Comparison of ENCODE assay signal across 23 mouse cellular contexts in the genomic region with DNA sequence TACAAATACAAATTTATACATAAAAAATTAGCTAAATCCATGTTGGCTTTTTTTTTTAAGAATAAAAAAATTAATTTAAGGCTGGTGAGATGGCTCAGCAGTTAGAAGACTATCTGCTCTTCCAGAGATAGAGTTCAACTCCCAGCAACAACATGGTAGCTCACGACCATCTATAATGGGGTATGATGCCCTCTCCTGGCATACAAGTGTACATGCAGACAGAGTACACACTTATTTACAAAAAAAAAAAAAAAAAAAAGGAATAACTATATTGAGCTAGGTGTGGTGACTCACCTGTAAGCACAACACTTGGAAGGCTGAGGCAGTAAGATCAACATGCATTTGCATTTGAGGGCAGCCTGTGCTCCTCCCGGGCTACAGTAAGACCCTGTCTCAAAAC. TPM values are rescaled to one million over a fixed set of nuclear protein-coding genes. Genes with fewer than 3 reads are reported as not detected.
DNase-seq lines count a peak whose midpoint lies in the region; ATAC-seq and TF ChIP-seq lines count a peak whose summit lies in the region.
"Had no signal": no experiment of that assay in that cellular context is flagged by ENCODE, and none has a peak within 500 bp of the region (broad histone marks: within the 10 kb centered on the region; RNA-seq: fewer than 3 reads in every experiment).

No protein-coding gene starts in this region.

- no peak for ATAC-seq in hindbrain, postnatal 0 days
- no peak for ATAC-seq in hindbrain, embryonic 12.5 days (ENCODE audit: low FRiP score)
- no peak for ATAC-seq in liver, postnatal 0 days
- ATAC-seq in liver, embryonic 11.5 days (replicated peaks; ENCODE audit: low FRiP score), result no peak
- ATAC-seq in megakaryocyte progenitor cell, adult 5-6 weeks (replicated peaks; ENCODE audit: poor library complexity), result peak; percentile 66
- ATAC-seq in inflammation-experienced regulatory T-cells, adult 6 months, result no peak
- ATAC-seq: forebrain, embryonic 14.5 days; intestine, embryonic 15.5 days; midbrain, embryonic 15.5 days had no signal

- H3K27ac ChIP-seq in hindbrain, postnatal 0 days, result no peak overlapping the region
- H3K27ac ChIP-seq in hindbrain, embryonic 12.5 days, result no peak overlapping the region
- no peak overlapping the region for H3K27ac ChIP-seq in liver, postnatal 0 days (ENCODE audit: low read depth)
- H3K27ac ChIP-seq in liver, embryonic 11.5 days (ENCODE audit: low read depth, low read length), result no peak overlapping the region
- H3K27ac ChIP-seq: hindbrain, embryonic 13.5 days; intestine, embryonic 15.5 days; liver, embryonic 13.5 days; midbrain, embryonic 15.5 days; stomach, embryonic 15.5 days had no signal

- H3K4me1 ChIP-seq in hindbrain, postnatal 0 days (ENCODE audit: insufficient read depth, low read length), result no peaks in the 10 kb centered on the region
- H3K4me1 ChIP-seq in hindbrain, embryonic 12.5 days, result no peaks in the 10 kb centered on the region
- no peaks in the 10 kb centered on the region for H3K4me1 ChIP-seq in liver, postnatal 0 days (ENCODE audit: insufficient read depth)
- no peaks in the 10 kb centered on the region for H3K4me1 ChIP-seq in liver, embryonic 11.5 days (replicated peaks; ENCODE audit: control insufficient read depth, insufficient read depth, low read length)
- H3K4me1 ChIP-seq in E14TG2a.4 (replicated peaks; ENCODE audit: low read depth, low read length), result 0 out of 2 replicates have a peak, but pooled peaks cover 8% of the 10 kb centered on the region
- H3K4me1 ChIP-seq: heart, embryonic 12.5 days; hindbrain, embryonic 13.5 days; intestine, embryonic 15.5 days; liver, embryonic 13.5 days; midbrain, embryonic 15.5 days; stomach, embryonic 15.5 days had no signal

- no peak for TF ChIP-seq EP300 in liver, postnatal 0 days (IDR thresholded peaks at IDR 0.05; ENCODE audit: low read depth)

- no peak overlapping the region for H3K9ac ChIP-seq in hindbrain, postnatal 0 days (replicated peaks; ENCODE audit: low read length)
- H3K9ac ChIP-seq in hindbrain, embryonic 12.5 days, result no peak overlapping the region
- H3K9ac ChIP-seq in liver, postnatal 0 days (replicated peaks), result no peak overlapping the region
- H3K9ac ChIP-seq in liver, embryonic 11.5 days (ENCODE audit: low read depth, low read length), result no peak overlapping the region
- H3K9ac ChIP-seq: heart, embryonic 12.5 days; hindbrain, embryonic 13.5 days; intestine, embryonic 15.5 days; liver, embryonic 13.5 days; midbrain, embryonic 15.5 days; stomach, embryonic 15.5 days had no signal

- no peak overlapping the region for H3K4me2 ChIP-seq in hindbrain, postnatal 0 days (ENCODE audit: low read depth, low read length)
- H3K4me2 ChIP-seq in hindbrain, embryonic 12.5 days (replicated peaks), result no peak overlapping the region
- H3K4me2 ChIP-seq in liver, postnatal 0 days (ENCODE audit: low read depth, low read length), result no peak overlapping the region
- H3K4me2 ChIP-seq in liver, embryonic 11.5 days, result no peak overlapping the region
- H3K4me2 ChIP-seq: heart, embryonic 12.5 days; hindbrain, embryonic 13.5 days; intestine, embryonic 15.5 days; liver, embryonic 13.5 days; midbrain, embryonic 15.5 days; stomach, embryonic 15.5 days had no signal

- no peaks in the 10 kb centered on the region for H3K9me3 ChIP-seq in hindbrain, postnatal 0 days (ENCODE audit: low read length)
- H3K9me3 ChIP-seq in hindbrain, embryonic 12.5 days (replicated peaks), result no peaks in the 10 kb centered on the region
- H3K9me3 ChIP-seq in liver, postnatal 0 days (ENCODE audit: low read length), result no peaks in the 10 kb centered on the region
- no peaks in the 10 kb centered on the region for H3K9me3 ChIP-seq in liver, embryonic 11.5 days (ENCODE audit: control insufficient read depth, low read length)
- no peaks in the 10 kb centered on the region for H3K9me3 ChIP-seq in E14TG2a.4 (ENCODE audit: low read length)
- H3K9me3 ChIP-seq: G1E; heart, embryonic 12.5 days; hindbrain, embryonic 13.5 days; intestine, embryonic 15.5 days; liver, embryonic 13.5 days; midbrain, embryonic 15.5 days; stomach, embryonic 15.5 days had no signal

- H3K4me3 ChIP-seq in hindbrain, postnatal 0 days (ENCODE audit: low read length), result no peak overlapping the region
- no peak overlapping the region for H3K4me3 ChIP-seq in hindbrain, embryonic 12.5 days
- no peak overlapping the region for H3K4me3 ChIP-seq in liver, postnatal 0 days (ENCODE audit: low read depth, low read length)
- H3K4me3 ChIP-seq in liver, embryonic 11.5 days (ENCODE audit: low read depth, low read length), result no peak overlapping the region
- H3K4me3 ChIP-seq in E14TG2a.4 (replicated peaks; ENCODE audit: low read length), result no peak overlapping the region
- H3K4me3 ChIP-seq: erythroblast, embryonic 14.5 days; heart, embryonic 12.5 days; hindbrain, embryonic 13.5 days; intestine, embryonic 15.5 days; liver, embryonic 13.5 days; midbrain, embryonic 15.5 days; stomach, embryonic 15.5 days had no signal

- H3K27me3 ChIP-seq in hindbrain, postnatal 0 days (ENCODE audit: insufficient read depth, low read length), result no peaks in the 10 kb centered on the region
- H3K27me3 ChIP-seq in hindbrain, embryonic 12.5 days, result no peaks in the 10 kb centered on the region
- H3K27me3 ChIP-seq in liver, postnatal 0 days (ENCODE audit: insufficient read depth, low read length), result 0 out of 2 replicates have a peak, but pooled peaks cover 11% of the 10 kb centered on the region
- H3K27me3 ChIP-seq in liver, embryonic 11.5 days (replicated peaks; ENCODE audit: control insufficient read depth, insufficient read depth, low read length), result no peaks in the 10 kb centered on the region
- H3K27me3 ChIP-seq in E14TG2a.4 (ENCODE audit: insufficient read depth, low read length), result no peaks in the 10 kb centered on the region
- H3K27me3 ChIP-seq: heart, embryonic 12.5 days; hindbrain, embryonic 13.5 days; intestine, embryonic 15.5 days; liver, embryonic 13.5 days; midbrain, embryonic 15.5 days; stomach, embryonic 15.5 days had no signal

- peaks cover 11% of the 10 kb centered on the region; the same call in 1 of the 2 replicates for H3K36me3 ChIP-seq in hindbrain, postnatal 0 days (ENCODE audit: insufficient read depth, low read length)
- H3K36me3 ChIP-seq in hindbrain, embryonic 12.5 days, result peaks cover 24% of the 10 kb centered on the region
- H3K36me3 ChIP-seq in liver, postnatal 0 days (replicated peaks; ENCODE audit: insufficient read depth, low read length), result peaks cover 7% of the 10 kb centered on the region
- H3K36me3 ChIP-seq in liver, embryonic 11.5 days (ENCODE audit: control insufficient read depth, insufficient read depth, low read length), result peaks cover 8% of the 10 kb centered on the region
- peaks cover 81% of the 10 kb centered on the region for H3K36me3 ChIP-seq in E14TG2a.4 (ENCODE audit: insufficient read depth, low read length)

- WGBS in hindbrain, postnatal 0 days, result 80% methylated on average over 2 of the region's 2 CpGs
- 88% methylated on average over 2 of the region's 2 CpGs for WGBS in hindbrain, embryonic 12.5 days
- 82% methylated on average over 2 of the region's 2 CpGs for WGBS in liver, postnatal 0 days (ENCODE audit: insufficient replicate concordance)
- 89% methylated on average over 2 of the region's 2 CpGs for WGBS in liver, embryonic 11.5 days

- peak; percentile 32; the same call in 1 of the 2 replicates for TF ChIP-seq CTCF in hindbrain, postnatal 0 days (IDR thresholded peaks at IDR 0.05; ENCODE audit: low read depth)
- peak; percentile 15; the same call in 1 of the 2 replicates for TF ChIP-seq CTCF in liver, postnatal 0 days (IDR thresholded peaks at IDR 0.05; ENCODE audit: low read depth)
- TF ChIP-seq CTCF in E14TG2a.4 (conservative IDR thresholded peaks at IDR 0.05; ENCODE audit: low read length), result peak; percentile 33

- no peak for DNase-seq in hindbrain, postnatal 0 days (ENCODE audit: low spot score)
- DNase-seq in liver, postnatal 0 days, result no peak
- DNase-seq in liver, embryonic 11.5 days (ENCODE audit: low spot score), result no peak
- DNase-seq: adrenal gland, adult 2 months; cerebellum, adult 9-10 months; heart, postnatal 14 days; kidney, postnatal 14 days; liver, embryonic 13.5 days; lung, postnatal 14 days; right cerebral cortex, postnatal 25 days; thymus, adult 2 months had no signal

RNA-seq across cellular contexts. Expression of a gene that starts 26.3 kb away (rescaled TPM):
- total RNA-seq in hindbrain, postnatal 0 days (2014; rRNA removed), result 97.3 and 97.4 TPM in 2 replicates
- 68.8 and 74.9 TPM in 2 replicates for polyA plus RNA-seq in hindbrain, postnatal 0 days (2015; fragmentation: Nextera tagmentation; extraction: Ambion mirVana)
- polyA plus RNA-seq in hindbrain, embryonic 12.5 days (2016; fragmentation: Nextera tagmentation; extraction: Ambion mirVana), result 99.8 and 113 TPM in 2 replicates
- 4.3 and 4.8 TPM in 2 replicates for polyA plus RNA-seq in liver, postnatal 0 days (2015; fragmentation: Nextera tagmentation; extraction: Ambion mirVana)
- polyA plus RNA-seq in liver, embryonic 11.5 days (2014; fragmentation: Nextera tagmentation; extraction: Ambion mirVana), result 37.2 and 38.6 TPM in 2 replicates
- 60.7 and 64.4 TPM in 2 replicates for total RNA-seq in megakaryocyte progenitor cell, adult 5-6 weeks (2015)
- 43.8 and 57.5 TPM in 2 replicates for total RNA-seq in megakaryocyte progenitor cell, adult 5-6 weeks (2017)
- 10 to 100 TPM; 50.7 to 93.2 (median 65.7) TPM for polyA plus RNA-seq in inflammation-experienced regulatory T-cells, adult 6 months (2017; shearing (Covaris generic))
